Mouse (Mus musculus) mature B cell (primary cell): ENCODE measurements around the gene C330007P06Rik.
"Not testable (repeated sequence)": the region's sequence is repeated elsewhere in the genome, so short reads cannot be mapped to it uniquely, and the experiment has no call there.

Source experiments
- in situ Hi-C: fragments of 300-500 bp; cut with MboI; formaldehyde crosslinking; loops from 2 replicates; pipeline ENCODE4 v1.14.3; 2019

C330007P06Rik gene

DNA sequence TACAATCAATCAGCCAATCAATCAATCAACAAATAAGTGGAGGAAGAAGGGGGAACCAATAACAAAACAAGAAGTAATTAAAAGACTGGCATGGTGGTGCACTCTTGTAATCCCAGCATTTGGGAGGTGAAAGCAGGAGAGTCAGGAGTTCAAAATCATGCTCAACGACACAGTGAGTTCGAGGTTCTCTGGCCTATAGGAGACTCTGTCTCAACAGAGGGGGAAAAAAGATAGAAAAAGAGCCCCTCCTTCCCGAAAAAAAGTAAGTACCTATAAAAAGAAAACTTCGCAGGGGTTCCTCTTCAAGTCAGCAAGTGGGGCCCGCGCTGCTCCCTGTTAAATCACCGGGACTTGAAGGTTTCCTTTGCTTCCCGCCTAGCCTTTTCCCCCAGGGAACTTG lies at the start of gene C330007P06Rik, which contains the start of gene Ube2a:
Gene C330007P06Rik, minus strand, starts transcription at position 347 of the 400 bp plus-strand sequence.
Gene Ube2a, plus strand, starts transcription at position 136 of the 400 bp plus-strand sequence.
- in situ Hi-C loops: no loop called here

DNA sequence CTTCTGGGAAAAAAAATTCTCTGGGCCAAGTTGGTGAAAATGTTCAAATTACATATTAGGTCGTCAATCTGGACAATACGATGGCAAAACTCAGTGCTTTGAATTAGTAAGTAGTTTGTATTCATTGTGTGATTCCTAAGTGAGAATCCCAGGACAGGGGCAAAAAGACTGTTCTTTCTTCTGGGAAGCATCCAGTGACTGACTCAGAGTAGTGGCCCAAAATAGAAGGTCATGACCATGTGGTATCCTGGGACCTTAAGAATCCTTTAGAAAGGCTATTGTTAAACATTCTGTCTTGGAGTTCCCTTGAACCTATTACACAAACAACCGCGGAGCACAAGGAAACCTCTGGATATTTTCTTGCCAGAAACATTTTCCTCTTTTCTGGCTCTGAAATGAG lies 47.4 kb upstream of the C330007P06Rik start:
- in situ Hi-C loops: no loop called here

GRCm38 (mm10) chrX:36917749-36918148 lies 43.8 kb upstream of the C330007P06Rik start:
- in situ Hi-C loops: no loop called here

- in situ Hi-C loops: no loop called here
Observed at GRCm38 (mm10) chrX:36911343-36911742, 37.4 kb upstream of the C330007P06Rik start.

GRCm38 (mm10) chrX:36906539-36906938 lies 32.6 kb upstream of the C330007P06Rik start:
- in situ Hi-C loops: loop anchor here (10.0 kb wide), 1 partner anchor 72 kb away; no protein-coding TSS in a partner anchor

- in situ Hi-C loops: loop anchor here (10.0 kb wide), 1 partner anchor 68 kb away; no protein-coding TSS in a partner anchor
Observed at GRCm38 (mm10) chrX:36903115-36903768, 29.3 kb upstream of the C330007P06Rik start.

GRCm38 (mm10) chrX:36902321-36903114 lies 28.6 kb upstream of the C330007P06Rik start, which contains the start of gene Nkrf:
Nkrf (minus strand) TSS chrX:36902899.
- in situ Hi-C loops: loop anchor here (10.0 kb wide), 1 partner anchor 68 kb away; no protein-coding TSS in a partner anchor

DNA sequence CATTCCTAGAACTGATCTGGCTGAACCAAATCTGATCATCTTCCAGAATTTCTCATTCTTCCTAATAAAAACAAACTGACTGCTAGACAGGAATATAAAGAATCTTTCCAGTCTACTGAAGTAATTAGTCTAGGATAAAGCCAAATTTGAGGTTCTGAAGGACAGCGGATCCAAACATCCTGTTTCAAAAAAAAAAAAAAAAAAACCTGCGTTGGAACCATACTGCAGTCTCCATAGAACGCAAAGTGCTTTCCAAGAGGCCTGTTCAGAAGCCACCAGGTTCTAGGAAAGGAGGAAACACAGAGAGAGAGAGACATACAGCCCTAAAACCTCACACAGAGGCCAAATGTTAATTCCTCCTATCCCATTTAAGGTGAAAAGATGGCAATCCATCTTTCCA lies 27.7 kb upstream of the C330007P06Rik start:
- in situ Hi-C loops: loop anchor here (10.0 kb wide), 1 partner anchor 67 kb away; no protein-coding TSS in a partner anchor

DNA sequence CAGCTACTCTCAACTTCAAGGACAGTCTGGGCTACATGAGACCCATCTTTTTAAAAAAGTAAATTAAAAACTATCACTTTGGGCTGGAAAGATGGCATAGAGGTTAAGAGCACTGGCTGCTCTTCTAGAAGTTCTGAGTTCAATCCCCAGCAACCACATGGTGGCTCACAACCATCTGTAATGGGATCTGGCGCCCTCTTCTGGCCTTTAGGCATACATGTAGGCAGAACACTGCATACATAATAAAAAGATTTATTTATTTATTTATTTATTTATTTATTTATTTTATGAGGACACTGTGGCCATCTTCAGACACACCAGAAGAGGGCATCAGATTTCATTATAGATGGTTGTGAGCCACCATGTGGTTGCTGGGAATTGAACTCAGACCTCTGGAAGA lies 25.0 kb upstream of the C330007P06Rik start:
- in situ Hi-C loops: not testable (repeated sequence)

GRCm38 (mm10) chrX:36884719-36885118 lies 10.8 kb upstream of the C330007P06Rik start:
- in situ Hi-C loops: no loop called here

GRCm38 (mm10) chrX:36874704-36875128 lies 805 bp upstream of the C330007P06Rik start:
- in situ Hi-C loops: no loop called here

DNA sequence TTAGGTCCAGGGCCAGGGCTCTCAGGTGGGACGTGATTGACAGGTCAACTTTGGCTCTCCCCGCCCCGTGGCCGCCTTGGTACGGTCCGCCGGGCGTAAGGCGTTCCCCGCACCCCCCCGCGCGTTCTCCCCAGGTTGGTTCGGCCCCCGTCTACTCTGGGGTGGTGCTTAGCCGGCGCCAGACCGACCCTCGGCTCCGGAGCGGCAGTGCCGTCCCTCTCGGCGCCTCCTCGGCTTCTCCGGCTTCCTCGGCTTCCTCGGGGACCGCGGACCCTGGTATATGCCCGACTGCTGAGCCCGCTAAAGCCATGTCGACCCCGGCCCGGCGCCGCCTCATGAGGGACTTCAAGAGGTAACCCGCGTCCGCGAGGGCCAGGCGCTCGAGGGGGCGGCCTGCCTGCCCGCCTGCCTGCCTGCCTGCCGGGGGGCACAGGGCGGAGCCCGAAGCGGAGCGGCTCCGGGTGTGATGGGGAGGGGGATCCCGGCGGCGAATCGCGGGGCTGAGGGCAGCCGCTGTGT lies 326 bp upstream of the C330007P06Rik start:
- in situ Hi-C loops: no loop called here

DNA sequence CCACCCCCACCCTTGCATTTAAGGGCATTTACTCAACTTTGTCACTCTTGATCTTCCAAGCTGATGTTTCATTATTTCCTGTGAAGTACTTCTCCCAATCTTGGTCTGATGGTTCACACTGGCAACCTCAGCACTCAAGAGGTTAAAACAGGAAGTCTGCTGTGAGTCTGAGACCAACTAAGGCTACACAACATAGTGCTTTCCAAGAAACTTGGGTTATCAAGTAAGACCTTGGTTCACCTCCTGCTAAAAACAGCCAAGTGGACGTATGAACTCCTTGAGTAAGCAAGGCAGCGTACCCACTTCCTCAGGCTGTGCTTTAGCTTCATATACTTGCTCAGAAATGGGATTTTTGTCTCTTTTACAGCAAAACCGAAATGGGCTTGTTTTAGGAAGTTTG lies 3.5 kb downstream of the C330007P06Rik start:
- in situ Hi-C loops: no loop called here

GRCm38 (mm10) chrX:36864609-36865328 lies 9.1 kb downstream of the C330007P06Rik start:
- in situ Hi-C loops: no loop called here

DNA sequence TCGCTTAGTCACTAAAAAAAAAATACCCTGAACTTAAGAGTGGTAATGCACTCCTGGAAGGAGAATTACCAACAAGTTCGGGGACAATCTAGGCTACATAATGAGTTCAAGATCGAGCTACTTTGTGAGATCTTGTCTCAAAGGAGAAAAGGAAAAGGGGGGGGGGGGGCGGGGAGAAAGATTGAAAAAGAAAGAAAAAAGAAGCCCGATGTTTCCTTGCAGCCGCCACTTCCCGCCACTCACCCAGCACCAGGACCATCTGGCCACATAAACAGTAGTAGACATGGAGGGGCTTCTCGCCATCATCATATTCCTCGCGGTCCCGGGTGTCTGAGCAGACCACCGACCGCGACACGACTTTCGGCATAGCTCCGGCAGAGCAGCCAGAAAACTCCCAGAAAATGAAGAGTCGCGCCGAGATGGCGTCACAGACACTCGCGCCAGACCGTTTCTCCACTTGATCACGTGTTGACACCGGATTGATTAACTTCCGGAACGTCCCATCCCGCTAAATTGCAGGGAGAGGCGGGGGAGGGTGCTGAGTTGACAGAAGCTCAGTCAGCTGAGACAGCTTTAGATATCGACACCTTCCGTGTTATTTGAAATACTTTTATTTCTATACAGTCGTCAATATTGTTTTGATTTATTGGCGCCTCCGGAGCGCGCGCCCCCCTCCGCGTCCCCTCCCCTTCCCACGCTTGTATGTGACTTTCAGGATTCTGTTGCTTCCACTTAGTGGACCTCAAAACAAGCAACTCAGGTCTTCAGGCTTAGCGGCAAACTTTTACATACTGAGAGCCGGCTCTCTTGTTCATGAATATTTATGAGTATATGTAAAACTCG lies 9.9 kb downstream of the C330007P06Rik start:
- in situ Hi-C loops: no loop called here

GRCm38 (mm10) chrX:36852631-36853030 lies 21.3 kb downstream of the C330007P06Rik start:
- in situ Hi-C loops: no loop called here

- in situ Hi-C loops: no loop called here
Observed at GRCm38 (mm10) chrX:36847152-36847551, 26.8 kb downstream of the C330007P06Rik start.

GRCm38 (mm10) chrX:36843346-36843990 lies 30.4 kb downstream of the C330007P06Rik start:
- in situ Hi-C loops: no loop called here

DNA sequence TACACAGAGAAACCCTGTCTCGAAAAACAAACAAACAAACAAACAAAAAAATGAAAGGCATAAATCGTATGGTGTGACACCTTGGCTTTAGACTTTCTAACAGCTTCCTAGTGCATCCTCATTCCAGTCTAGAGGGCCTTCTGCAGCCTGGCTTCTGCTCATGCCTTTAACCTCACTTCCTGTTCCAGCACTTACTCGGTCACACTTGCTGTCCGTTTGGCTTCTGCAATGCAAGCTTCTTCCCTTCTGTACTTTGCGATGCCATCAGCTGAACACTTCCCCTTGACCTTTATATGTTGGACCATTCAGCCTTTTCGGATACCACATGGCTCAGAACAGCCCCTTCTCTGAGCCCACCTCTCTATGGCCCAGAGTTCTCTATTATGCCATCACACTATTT lies 32.2 kb downstream of the C330007P06Rik start:
- in situ Hi-C loops: no loop called here

DNA sequence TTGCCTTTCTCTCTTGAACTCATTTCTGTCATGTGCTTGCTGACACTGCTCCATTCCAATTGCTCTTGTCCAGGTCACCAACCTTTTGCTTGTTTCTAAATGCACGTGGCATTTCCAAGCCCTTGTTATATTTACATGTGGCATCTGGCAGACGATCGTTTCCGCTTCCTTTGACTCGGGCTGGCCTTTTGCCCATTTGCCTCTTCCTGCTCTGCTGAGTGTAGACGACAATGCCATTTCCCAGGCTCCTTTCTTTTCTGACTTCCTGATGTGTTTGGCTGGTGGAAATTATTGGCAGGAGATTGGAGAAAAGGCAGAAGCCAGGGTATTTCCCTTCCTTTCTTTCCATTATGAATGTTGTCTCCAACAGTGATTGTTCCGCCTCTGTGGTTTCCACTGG lies 34.5 kb downstream of the C330007P06Rik start:
- in situ Hi-C loops: loop anchor here (10.0 kb wide), 2 partner anchors 65 to 185 kb away; partner anchors contain the start of gene Nkrf
